Mouse (Mus musculus) kidney, adult 2 months (tissue): ENCODE data around the gene Ccdc24. TPM values are rescaled to one million over a fixed set of nuclear protein-coding genes. Genes with fewer than 3 reads are reported as not detected.

Source experiments
- DNase-seq: peaks from one replicate; pipeline ENCODE4 v3.0.0; 2021
- H3K27ac ChIP-seq: fragments of 200-500 bp; 2 replicates; pipeline ENCODE4 v1.5.1; 2012; ENCODE audit warnings: low read depth, low read length, control low read depth, inconsistent platforms; ENCODE audit not compliant: insufficient read depth
- H3K27me3 ChIP-seq: fragments of 200-500 bp; replicated peaks from 2 replicates; pipeline ENCODE4 v1.6.1; 2012; ENCODE audit warnings: mild to moderate bottlenecking, moderate library complexity, low read length, inconsistent platforms; ENCODE audit not compliant: control insufficient read depth, insufficient read depth
- H3K36me3 ChIP-seq: fragments of 200-500 bp; 2 replicates; pipeline ENCODE4 v1.6.1; 2012; ENCODE audit warnings: mild to moderate bottlenecking, moderate library complexity, low read length, inconsistent platforms; ENCODE audit not compliant: control insufficient read depth, insufficient read depth
- H3K4me1 ChIP-seq: fragments of 200-500 bp; 2 replicates; pipeline ENCODE4 v1.6.1; 2011; ENCODE audit warnings: low read length; ENCODE audit not compliant: control insufficient read depth, insufficient read depth
- H3K4me3 ChIP-seq: fragments of 200-500 bp; 2 replicates; pipeline ENCODE4 v1.5.1; 2011; ENCODE audit warnings: mild to moderate bottlenecking, low read depth, low read length, control low read depth; ENCODE audit not compliant: insufficient read depth
- CTCF ChIP-seq: fragments of 200-500 bp; conservative IDR thresholded peaks from 2 replicates; pipeline ENCODE4 v1.5.1; 2011; ENCODE audit warnings: low read depth, mild to moderate bottlenecking, control low read depth, low read length, moderate library complexity, mixed read lengths; ENCODE audit not compliant: insufficient read depth, insufficient read length
- POLR2A ChIP-seq: fragments of 200-500 bp; IDR thresholded peaks from one replicate; pipeline ENCODE4 v1.6.1; 2011; ENCODE audit warnings: low read depth, low read length, control low read depth
- WGBS: fragments of 180-500 bp; shearing (Covaris S2); methylation state at CpG from one replicate; pipeline ENCODE4 v1.1.7; 2018; 5-methylcytosine and 5-hydroxymethylcytosine counted together
- polyA plus RNA-seq: library from polyadenylated mRNA; depleted of rRNA; stranded (reverse); fragments of >200 nt; gene quantifications from 2 replicates; pipeline ENCODE4 v1.2.3, GENCODE M21; 2012

The Ccdc24 gene
- polyA plus RNA-seq, 1 experiment: 2.9 TPM

DNA sequence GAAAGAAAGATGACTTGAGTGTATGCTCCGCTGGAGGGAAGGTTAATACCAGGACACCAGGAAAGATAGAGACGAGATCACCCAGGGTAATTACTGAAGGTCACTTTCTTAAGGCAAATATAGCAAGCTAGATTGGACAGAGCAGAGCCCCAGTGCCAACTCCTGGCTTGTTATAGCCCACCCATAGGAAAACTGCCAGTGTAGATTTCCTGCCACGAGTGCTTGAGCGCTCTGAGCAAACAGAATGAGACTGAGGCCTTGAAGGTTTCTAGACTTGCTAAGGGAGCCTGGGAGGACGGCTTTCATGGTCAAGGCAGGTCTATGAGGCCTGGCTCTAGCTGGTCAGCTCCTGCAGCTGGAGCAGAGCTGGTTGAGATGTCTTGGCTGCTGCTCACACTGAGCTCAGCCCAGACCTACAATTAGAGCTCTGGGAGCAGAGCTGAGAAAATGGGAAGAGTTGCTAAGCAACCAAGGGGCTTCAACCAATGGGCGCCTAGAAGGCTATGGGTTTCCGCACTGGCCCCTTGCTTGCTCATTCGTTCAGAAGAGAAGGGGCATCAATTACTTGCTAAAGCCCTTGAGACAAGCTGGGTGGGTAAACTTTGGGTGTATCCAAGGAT lies 36.6 kb upstream of the Ccdc24 start:
- DNase-seq: no peak
- TF ChIP-seq POLR2A: no peak
- TF ChIP-seq CTCF: no peak
- H3K27ac ChIP-seq: no peak overlapping the region

DNA sequence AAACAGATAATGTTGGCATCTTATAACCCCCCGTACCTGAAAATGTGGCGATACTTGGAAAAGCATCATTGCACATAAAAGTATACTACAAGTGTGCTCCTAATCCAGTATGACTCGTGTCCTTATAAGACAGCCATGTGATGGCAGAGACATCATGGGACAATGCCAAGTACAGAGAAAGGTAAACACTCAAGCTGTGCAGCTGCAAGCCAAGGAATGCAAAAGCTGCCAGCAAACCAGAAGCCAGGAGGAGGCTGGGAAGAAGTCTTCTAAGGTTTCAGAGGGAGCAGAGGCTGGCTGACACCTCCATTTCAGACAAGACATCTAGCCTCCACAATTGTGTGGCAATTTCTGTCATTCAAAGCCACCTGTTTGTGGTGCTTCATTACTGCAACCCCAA lies 33.8 kb upstream of the Ccdc24 start:
- no peak overlapping the region for H3K27ac ChIP-seq
- WGBS: 80% methylated on average over 3 of the region's 3 CpGs
- no peak overlapping the region for H3K4me3 ChIP-seq
- no peaks in the 10 kb centered on the region for H3K27me3 ChIP-seq
- no peak for DNase-seq
- no peaks in the 10 kb centered on the region for H3K4me1 ChIP-seq
- no peaks in the 10 kb centered on the region; the same call in none of the 2 replicates for H3K36me3 ChIP-seq
- TF ChIP-seq CTCF (no peak), POLR2A (no peak)

More for the DNA sequence above, 36.6 kb upstream of the Ccdc24 start:
- Histone ChIP-seq H3K4me3 (no peak overlapping the region), H3K4me1 (peaks cover 5% of the 10 kb centered on the region; the same call in 1 of the 2 replicates), H3K27me3 (no peaks in the 10 kb centered on the region), H3K36me3 (peaks cover 2% of the 10 kb centered on the region; the same call in 1 of the 2 replicates)
- WGBS: 75% methylated on average over 8 of the region's 8 CpGs

DNA sequence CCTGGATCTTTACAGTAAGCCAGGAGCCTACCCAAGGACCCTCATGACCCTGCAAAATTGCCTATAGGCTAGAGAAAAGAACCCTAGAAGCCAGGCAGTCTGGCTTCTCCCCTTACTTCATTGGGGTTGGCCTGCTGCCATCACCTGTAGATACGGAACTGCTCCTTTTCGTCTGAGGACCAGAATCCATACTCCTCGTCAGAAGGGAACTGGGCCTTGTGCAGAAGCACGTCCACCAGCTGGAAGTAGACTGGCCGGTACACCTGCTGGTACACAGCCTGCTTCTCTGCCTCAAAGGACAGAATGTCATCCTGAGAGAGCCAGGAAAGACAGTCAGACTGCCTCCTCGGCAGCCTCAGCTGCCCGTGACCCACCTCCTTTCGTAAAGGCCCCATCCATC lies 32.4 kb upstream of the Ccdc24 start:
- Histone ChIP-seq H3K27ac (no peak overlapping the region), H3K36me3 (no peaks in the 10 kb centered on the region; the same call in none of the 2 replicates)

DNA sequence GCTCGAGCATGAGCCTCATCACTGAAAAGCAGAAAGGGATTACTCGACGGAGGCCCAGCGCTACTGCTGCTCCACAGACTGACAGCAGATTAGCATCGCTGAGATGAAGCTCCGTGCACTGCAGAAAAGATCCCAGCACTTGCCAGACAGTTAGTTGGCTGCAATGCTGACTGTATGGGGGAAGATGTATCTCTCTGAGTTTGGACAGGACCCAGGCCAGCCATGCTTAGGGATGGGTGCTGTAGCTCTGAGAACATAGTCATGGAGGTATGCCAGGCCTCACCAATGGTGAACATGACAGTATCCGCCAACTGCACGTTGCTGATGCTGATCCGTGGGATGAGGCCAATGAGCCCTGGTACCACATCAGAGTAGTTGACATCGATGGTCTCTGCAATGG lies 31.7 kb upstream of the Ccdc24 start:
- H3K4me3 ChIP-seq: no peak overlapping the region
- no peak overlapping the region for H3K27ac ChIP-seq
- no peak for TF ChIP-seq POLR2A
- TF ChIP-seq CTCF: no peak
- WGBS: 95% methylated on average over 10 of the region's 10 CpGs
- H3K27me3 ChIP-seq: no peaks in the 10 kb centered on the region
- no peaks in the 10 kb centered on the region for H3K4me1 ChIP-seq
- H3K36me3 ChIP-seq: no peaks in the 10 kb centered on the region; the same call in none of the 2 replicates
- no peak for DNase-seq

More for the DNA sequence above, 32.4 kb upstream of the Ccdc24 start:
- 91% methylated on average over 8 of the region's 8 CpGs for WGBS
- Histone ChIP-seq H3K27me3 (no peaks in the 10 kb centered on the region), H3K4me3 (no peak overlapping the region), H3K4me1 (no peaks in the 10 kb centered on the region)
- DNase-seq: no peak
- TF ChIP-seq CTCF: no peak

DNA sequence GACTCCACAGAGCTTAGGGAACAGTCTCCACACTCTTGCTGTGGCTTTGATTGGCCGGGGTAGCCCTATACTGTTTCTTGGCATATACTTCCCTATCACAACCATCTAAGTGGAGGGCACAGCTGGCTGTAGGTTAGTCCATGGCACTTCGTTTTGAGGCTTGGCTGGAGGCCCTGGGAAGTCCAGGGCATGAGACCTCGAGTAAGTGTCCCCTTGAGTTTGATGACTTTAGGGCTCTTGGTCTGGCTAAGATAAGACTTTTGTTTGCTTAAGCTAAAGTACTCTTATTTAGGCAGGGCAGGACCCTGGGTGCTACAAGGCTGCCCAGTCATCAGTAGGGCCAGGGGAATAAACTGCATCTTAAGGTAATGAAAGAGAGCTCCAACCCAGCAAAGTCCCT lies 25.8 kb upstream of the Ccdc24 start:
- H3K4me3 ChIP-seq: no peak overlapping the region
- no peaks in the 10 kb centered on the region for H3K4me1 ChIP-seq
- WGBS: 87% methylated on average over 3 of the region's 3 CpGs
- H3K36me3 ChIP-seq: peaks cover 3% of the 10 kb centered on the region
- TF ChIP-seq POLR2A: no peak
- TF ChIP-seq CTCF: no peak
- H3K27me3 ChIP-seq: no peaks in the 10 kb centered on the region
- DNase-seq: no peak
- no peak overlapping the region for H3K27ac ChIP-seq

DNA sequence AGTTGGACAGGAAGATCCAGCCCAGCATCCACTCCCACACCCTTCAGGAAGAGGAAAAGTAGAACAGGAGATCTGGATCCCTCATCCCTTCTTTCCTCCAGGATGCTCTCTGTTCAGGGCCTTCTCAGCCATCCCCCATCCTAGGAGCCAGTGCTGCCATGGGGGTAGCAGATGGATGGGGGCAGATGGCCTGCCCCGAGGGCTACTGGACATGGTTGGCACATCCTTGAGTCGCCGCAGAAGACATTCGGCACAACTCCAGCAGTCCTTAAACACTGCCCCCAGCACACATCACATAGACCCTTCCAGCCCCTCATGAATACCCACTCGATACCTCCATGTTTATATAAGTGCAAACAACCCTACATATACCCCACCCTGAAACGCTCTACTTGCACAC lies 23.7 kb upstream of the Ccdc24 start:
- WGBS: 94% methylated on average over 6 of the region's 6 CpGs
- TF ChIP-seq CTCF (no peak), POLR2A (no peak)
- no peak overlapping the region for H3K4me3 ChIP-seq
- H3K4me1 ChIP-seq: 0 out of 2 replicates have a peak, but pooled peaks cover 1% of the 10 kb centered on the region
- DNase-seq: no peak
- no peak overlapping the region for H3K27ac ChIP-seq
- H3K27me3 ChIP-seq: no peaks in the 10 kb centered on the region
- H3K36me3 ChIP-seq: peaks cover 3% of the 10 kb centered on the region; the same call in 1 of the 2 replicates

DNA sequence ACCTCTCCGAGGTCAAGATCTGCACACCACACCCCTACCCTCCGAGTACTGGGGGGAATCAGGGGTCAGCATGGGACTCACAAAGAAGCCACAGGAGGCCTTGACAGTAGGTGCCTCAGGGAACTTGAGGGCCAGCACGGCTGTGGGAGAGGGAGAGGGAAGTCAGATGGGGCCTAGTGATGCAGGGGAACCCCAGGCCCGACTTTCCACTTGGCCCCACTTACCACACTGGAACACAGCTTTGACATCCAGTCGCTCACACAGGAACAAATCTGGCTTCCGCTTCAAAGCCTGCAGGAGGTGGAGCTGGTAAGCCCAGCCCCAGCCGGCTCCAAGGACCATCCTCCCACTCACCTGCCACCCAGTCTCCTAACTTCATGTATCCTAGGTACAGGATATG lies 23.0 kb upstream of the Ccdc24 start:
- no peak overlapping the region for H3K4me3 ChIP-seq
- peaks cover 3% of the 10 kb centered on the region; the same call in 1 of the 2 replicates for H3K36me3 ChIP-seq
- WGBS: 78% methylated on average over 7 of the region's 7 CpGs

More for the DNA sequence above, 23.0 kb upstream of the Ccdc24 start:
- no peaks in the 10 kb centered on the region for H3K27me3 ChIP-seq
- no peak for TF ChIP-seq CTCF
- TF ChIP-seq POLR2A: no peak
- H3K27ac ChIP-seq: no peak overlapping the region
- DNase-seq: no peak
- 0 out of 2 replicates have a peak, but pooled peaks cover 2% of the 10 kb centered on the region for H3K4me1 ChIP-seq
